Mouse (Mus musculus) lung, postnatal 0 days (tissue): ENCODE results near the gene Kcnq1.

ENCODE experiments used
- CTCF ChIP-seq: IDR thresholded peaks from 2 replicates; pipeline ENCODE4 v1.5.1; 2016; ENCODE audit warnings: antibody characterized with exemption, mild to moderate bottlenecking
- EP300 ChIP-seq: IDR thresholded peaks from 2 replicates; pipeline ENCODE4 v1.6.1; 2016; ENCODE audit warnings: antibody characterized with exemption, mild to moderate bottlenecking, control low read depth

GRCm38 (mm10) chr7:143437894-143438581, 331.9 kb downstream of the Kcnq1 start:
- TF ChIP-seq CTCF (no peak), EP300 (no peak)
